15 mouse cellular contexts compared by ENCODE assay signal in the genomic region with DNA sequence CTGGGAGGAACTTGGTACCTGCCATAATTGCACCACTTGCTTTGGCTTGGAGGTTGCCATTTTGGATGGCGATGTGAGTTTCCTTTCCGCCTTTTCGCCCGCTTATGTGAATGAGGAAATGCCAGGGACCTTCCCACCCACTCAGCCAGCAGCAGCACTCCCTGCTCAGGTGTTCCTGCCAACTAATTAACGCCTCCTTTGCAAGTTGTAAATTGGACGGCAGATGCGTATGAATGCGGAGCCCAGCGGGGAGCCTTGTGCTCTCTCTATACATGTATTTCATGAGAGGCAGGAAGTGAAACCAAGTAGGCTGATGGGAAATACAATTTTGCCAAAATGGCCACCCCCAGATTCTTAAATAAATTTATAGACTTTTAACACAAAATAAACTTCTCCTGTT.
A peak's percentile ranks its signal among the peaks of the same experiment; 100 is the strongest.
DNase-seq lines count a peak whose midpoint lies in the region; ATAC-seq lines count a peak whose summit lies in the region.
"Had no signal": no experiment of that assay in that cellular context is flagged by ENCODE, and none has a peak within 500 bp of the region (broad histone marks: within the 10 kb centered on the region; RNA-seq: fewer than 3 reads in every experiment).

No protein-coding gene starts in this region.

- no peaks in the 10 kb centered on the region for H3K9me3 ChIP-seq in forebrain, embryonic 16.5 days (ENCODE audit: control insufficient read depth, low read length)
- H3K9me3 ChIP-seq in heart, embryonic 11.5 days (replicated peaks; ENCODE audit: control insufficient read depth, low read length), result no peaks in the 10 kb centered on the region
- H3K9me3 ChIP-seq: hindbrain, embryonic 12.5 days had no signal

- no peak overlapping the region for H3K4me3 ChIP-seq in forebrain, embryonic 16.5 days (replicated peaks; ENCODE audit: low read length)
- no peak overlapping the region for H3K4me3 ChIP-seq in heart, embryonic 11.5 days (ENCODE audit: low read depth, low read length)
- H3K4me3 ChIP-seq: hindbrain, embryonic 12.5 days had no signal

- ATAC-seq in forebrain, embryonic 16.5 days, result peak; percentile 85
- no peak for ATAC-seq in heart, embryonic 11.5 days (replicated peaks; ENCODE audit: insufficient number of reproducible peaks, low FRiP score, low TSS enrichment)

- no peaks in the 10 kb centered on the region for H3K36me3 ChIP-seq in forebrain, embryonic 16.5 days (ENCODE audit: control insufficient read depth, insufficient read depth)
- H3K36me3 ChIP-seq in heart, embryonic 11.5 days (ENCODE audit: control insufficient read depth, insufficient read depth, low read length), result no peaks in the 10 kb centered on the region
- H3K36me3 ChIP-seq: hindbrain, embryonic 12.5 days had no signal

- DNase-seq in heart, adult 11 months, result peak; percentile 50
- no peak for DNase-seq in heart, postnatal 36 days
- DNase-seq in right cerebral cortex, postnatal 25 days, result peak; percentile 20
- no peak for DNase-seq in right cerebral cortex, postnatal 14 days
- peak; percentile 29 for DNase-seq in telencephalon, adult 2 months (ENCODE audit: low read depth, low spot score)
- no peak for DNase-seq in adrenal gland, postnatal 36 days
- DNase-seq: B cell, adult 2 months; gastrocnemius, postnatal 14 days; lung, embryonic 14.5 days; lung, postnatal 4 days; thymus, postnatal 25 days had no signal

- no peak overlapping the region for H3K4me2 ChIP-seq in forebrain, embryonic 16.5 days (ENCODE audit: low read length)
- no peak overlapping the region for H3K4me2 ChIP-seq in heart, embryonic 11.5 days
- H3K4me2 ChIP-seq: hindbrain, embryonic 12.5 days; liver, embryonic 11.5 days; lung, embryonic 14.5 days had no signal

- no peak overlapping the region for H3K27ac ChIP-seq in forebrain, embryonic 16.5 days (ENCODE audit: low read length)
- no peak overlapping the region for H3K27ac ChIP-seq in heart, embryonic 11.5 days (ENCODE audit: low read depth, low read length)
- H3K27ac ChIP-seq: hindbrain, embryonic 12.5 days had no signal

- H3K27me3 ChIP-seq in forebrain, embryonic 16.5 days (replicated peaks; ENCODE audit: control insufficient read depth, insufficient read depth, low read length), result no peaks in the 10 kb centered on the region
- H3K27me3 ChIP-seq in heart, embryonic 11.5 days (ENCODE audit: control insufficient read depth, insufficient read depth, low read length), result no peaks in the 10 kb centered on the region
- H3K27me3 ChIP-seq: hindbrain, embryonic 12.5 days had no signal

- H3K9ac ChIP-seq in forebrain, embryonic 16.5 days (replicated peaks; ENCODE audit: low read depth, low read length), result no peak overlapping the region
- no peak overlapping the region for H3K9ac ChIP-seq in heart, embryonic 11.5 days (ENCODE audit: low read depth, low read length)
- H3K9ac ChIP-seq: hindbrain, embryonic 12.5 days; lung, embryonic 14.5 days had no signal

- H3K4me1 ChIP-seq in forebrain, embryonic 16.5 days (replicated peaks; ENCODE audit: control insufficient read depth, insufficient read depth, low read length), result no peaks in the 10 kb centered on the region
- H3K4me1 ChIP-seq in heart, embryonic 11.5 days (ENCODE audit: control insufficient read depth, insufficient read depth, low read length), result no peaks in the 10 kb centered on the region
- H3K4me1 ChIP-seq: hindbrain, embryonic 12.5 days had no signal

- intact Hi-C loops in heart, postnatal 36 days (cut with DNase I), result no loop called here

- 51% methylated on average over 9 of the region's 9 CpGs for WGBS in forebrain, embryonic 16.5 days
- WGBS in heart, embryonic 11.5 days (ENCODE audit: insufficient replicate concordance), result 88% methylated on average over 9 of the region's 9 CpGs

Comparison
In these comparisons a context has a peak if more than half of its experiments do, and no peak if none do; other contexts are left out.
1. DNase-seq: peak in heart, adult 11 months (single experiment), right cerebral cortex, postnatal 25 days (single experiment) and telencephalon, adult 2 months (single experiment); none in heart, postnatal 36 days (0 of 2), right cerebral cortex, postnatal 14 days (single experiment) and adrenal gland, postnatal 36 days (0 of 2).